Mouse (Mus musculus): Measurements from ENCODE around the gene Ccm2l.

The Ccm2l gene

DNA sequence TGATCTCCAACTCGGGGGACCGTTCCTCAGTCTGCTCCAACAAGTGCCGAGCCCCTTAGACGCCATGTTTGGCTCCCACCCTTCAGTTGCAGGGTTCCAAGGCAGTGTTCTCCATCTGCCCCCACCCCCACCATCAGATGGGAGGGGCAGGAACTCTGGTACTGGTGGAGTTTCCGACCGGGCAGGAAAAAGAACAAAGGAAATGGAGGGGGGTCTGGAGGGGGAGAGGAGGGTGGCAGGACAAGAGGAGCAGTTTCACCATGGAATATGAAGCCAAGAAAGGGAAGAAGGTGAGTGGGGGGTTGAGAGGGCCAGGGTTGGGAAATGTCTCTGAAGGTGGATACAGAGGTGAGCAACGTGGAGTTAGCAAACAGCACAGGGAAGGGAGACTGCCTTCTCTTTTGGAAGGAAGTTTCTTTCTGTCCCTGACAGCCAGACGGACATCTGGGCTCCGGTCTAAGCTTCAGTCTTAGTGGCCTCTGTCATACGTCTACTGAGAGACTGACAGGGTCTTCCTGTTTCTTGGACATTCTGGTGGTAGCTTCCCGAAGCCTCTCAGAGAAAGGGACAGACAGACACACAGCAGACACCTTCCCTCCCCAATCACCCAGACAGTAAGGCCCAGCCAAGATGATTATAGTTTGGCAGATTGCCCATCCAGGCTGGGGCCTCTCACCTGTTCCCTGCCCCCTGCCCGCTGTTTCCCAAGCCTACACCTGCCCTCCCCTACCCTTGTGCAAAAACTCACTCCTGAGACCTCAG is at the start of gene Ccm2l:
Ccm2l (plus strand) TSS at position 209 of the 762 bp plus-strand sequence.
- no peak for DNase-seq (ENCODE audit: low read depth in 2 of 2, low spot score in 2 of 2)

- no peak for DNase-seq (ENCODE audit: low read depth in 2 of 2, low spot score in 2 of 2)
Measured at GRCm38 (mm10) chr2:153016786-153017185, 49.0 kb upstream of the Ccm2l start.

- no peak for DNase-seq (ENCODE audit: low read depth in 2 of 2, low spot score in 2 of 2)
Measured at GRCm38 (mm10) chr2:153019355-153019754, 46.4 kb upstream of the Ccm2l start.

- no peak for DNase-seq (ENCODE audit: low read depth in 2 of 2, low spot score in 2 of 2)
Measured at GRCm38 (mm10) chr2:153021163-153021562, 44.6 kb upstream of the Ccm2l start.

GRCm38 (mm10) chr2:153022855-153023254 is 42.9 kb upstream of the Ccm2l start:
- no peak for DNase-seq (ENCODE audit: low read depth in 2 of 2, low spot score in 2 of 2)

DNA sequence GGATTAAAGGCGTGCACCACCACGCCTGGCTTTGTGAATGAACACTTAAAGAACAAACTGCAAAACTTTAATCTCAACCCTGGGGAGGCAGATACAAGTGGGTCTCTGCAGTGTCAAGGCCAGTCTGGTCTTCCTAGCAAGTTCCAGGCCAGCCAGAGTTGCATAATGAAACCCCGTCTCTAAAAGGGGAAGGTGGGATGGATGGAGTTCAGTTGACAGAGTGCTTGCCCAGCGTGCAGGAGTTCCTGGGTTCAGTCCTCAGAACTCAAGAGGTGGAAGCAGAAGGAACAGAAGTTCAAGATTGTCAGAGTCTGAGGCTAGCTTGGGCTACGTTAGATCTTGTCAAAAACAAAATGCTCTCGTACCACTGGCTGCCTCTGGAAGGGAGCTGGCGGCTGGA is 39.7 kb upstream of the Ccm2l start:
- DNase-seq (ENCODE audit: low read depth in 2 of 2, low spot score in 2 of 2), result no peak

- no peak for DNase-seq (ENCODE audit: low read depth in 2 of 2, low spot score in 2 of 2)
Measured at GRCm38 (mm10) chr2:153027501-153027900, 38.3 kb upstream of the Ccm2l start.

GRCm38 (mm10) chr2:153030422-153030821 is 35.3 kb upstream of the Ccm2l start:
- no peak for DNase-seq (ENCODE audit: low read depth in 2 of 2, low spot score in 2 of 2)

DNA sequence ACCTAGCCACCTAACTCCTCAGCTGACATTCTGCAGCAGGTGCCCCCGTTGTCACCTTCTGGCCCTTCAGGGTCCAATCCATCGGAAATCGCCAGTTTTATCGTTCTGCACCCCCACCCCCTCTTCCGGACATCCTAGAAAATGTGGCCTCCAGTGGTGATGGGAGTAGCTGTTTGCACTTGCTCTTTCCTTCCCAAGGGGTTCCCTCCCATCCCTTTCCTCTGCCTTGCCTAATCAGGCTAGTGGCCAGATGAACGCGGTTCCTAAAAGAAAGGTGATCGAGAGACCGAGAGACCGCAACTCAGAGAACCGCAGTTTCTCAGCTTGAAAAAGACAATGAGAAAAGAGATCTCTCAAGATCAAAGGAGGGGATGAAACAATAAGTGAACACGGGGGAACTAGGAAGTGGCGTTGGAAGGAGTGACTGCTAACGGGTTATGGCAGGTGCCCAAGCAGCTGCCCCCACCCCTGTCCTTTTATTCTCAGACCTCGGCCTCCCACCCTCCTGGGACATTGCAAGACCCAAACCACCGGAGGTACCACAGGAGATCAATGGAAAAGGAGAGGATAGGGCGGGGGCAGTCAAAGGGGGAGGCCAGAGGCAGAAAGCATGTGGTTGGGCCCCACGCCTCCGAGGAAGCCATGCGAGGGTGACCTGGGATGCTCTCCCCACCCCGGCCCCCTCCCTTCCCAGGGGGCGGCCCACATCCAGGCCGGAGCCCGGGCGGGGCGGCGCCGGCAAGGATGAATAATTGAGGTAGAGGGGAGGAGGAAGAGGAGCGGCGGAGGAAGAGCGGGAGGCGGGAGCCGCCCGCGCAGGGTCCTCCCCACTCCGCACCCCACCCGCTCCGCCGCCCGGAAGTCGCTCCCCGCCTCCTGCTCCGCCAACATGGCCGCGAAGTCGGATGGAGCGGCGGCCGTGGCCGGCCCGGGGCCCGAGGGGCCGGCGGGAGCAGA is 34.4 kb upstream of the Ccm2l start, which contains the start of gene Xkr7:
Xkr7 (plus strand) TSS at position 727 of the 957 bp plus-strand sequence.
- DNase-seq (ENCODE audit: low read depth in 2 of 2, low spot score in 2 of 2), result no peak

GRCm38 (mm10) chr2:153032083-153032842 is 33.5 kb upstream of the Ccm2l start:
- DNase-seq (ENCODE audit: low read depth in 2 of 2, low spot score in 2 of 2), result peak; percentile 64 to 68

DNA sequence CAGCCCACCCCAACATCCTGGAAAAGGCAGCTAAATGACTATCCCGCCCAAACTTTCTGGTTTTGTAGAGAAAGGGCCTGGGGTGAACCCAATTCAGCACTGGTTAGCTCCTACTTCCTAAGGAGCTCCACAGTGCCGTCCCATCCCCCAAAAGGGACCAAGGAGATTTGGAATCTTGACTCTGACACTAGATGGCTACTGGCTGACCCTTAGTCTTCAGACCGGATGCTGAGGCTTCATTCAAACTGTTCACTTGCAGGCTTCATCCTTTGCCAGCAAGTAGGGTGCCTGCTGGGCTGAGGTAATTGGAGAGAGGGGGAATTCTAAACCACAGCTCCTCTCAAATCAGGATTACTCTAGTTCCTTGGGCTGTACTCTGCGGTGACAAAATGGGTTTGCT is 32.8 kb upstream of the Ccm2l start:
- DNase-seq (ENCODE audit: low read depth in 2 of 2, low spot score in 2 of 2), result no peak

- DNase-seq (ENCODE audit: low read depth in 2 of 2, low spot score in 2 of 2), result no peak
Measured at GRCm38 (mm10) chr2:153033545-153034230, 32.1 kb upstream of the Ccm2l start.

GRCm38 (mm10) chr2:153036690-153037089 is 29.1 kb upstream of the Ccm2l start:
- DNase-seq (ENCODE audit: low read depth in 2 of 2, low spot score in 2 of 2), result no peak

- DNase-seq (ENCODE audit: low read depth in 2 of 2, low spot score in 2 of 2), result no peak
Measured at GRCm38 (mm10) chr2:153043886-153044285, 21.9 kb upstream of the Ccm2l start.

- DNase-seq (ENCODE audit: low read depth in 2 of 2, low spot score in 2 of 2), result peak in 1 of 2 experiments; percentile 5
Measured at GRCm38 (mm10) chr2:153045884-153046299, 19.9 kb upstream of the Ccm2l start.

GRCm38 (mm10) chr2:153047828-153048465 is 17.8 kb upstream of the Ccm2l start:
- peak in 1 of 2 experiments; percentile 23 for DNase-seq (ENCODE audit: low read depth in 2 of 2, low spot score in 2 of 2)

GRCm38 (mm10) chr2:153049288-153049996 is 16.3 kb upstream of the Ccm2l start:
- no peak for DNase-seq (ENCODE audit: low read depth in 2 of 2, low spot score in 2 of 2)

- no peak for DNase-seq (ENCODE audit: low read depth in 2 of 2, low spot score in 2 of 2)
Measured at GRCm38 (mm10) chr2:153049997-153050358, 15.8 kb upstream of the Ccm2l start.

DNA sequence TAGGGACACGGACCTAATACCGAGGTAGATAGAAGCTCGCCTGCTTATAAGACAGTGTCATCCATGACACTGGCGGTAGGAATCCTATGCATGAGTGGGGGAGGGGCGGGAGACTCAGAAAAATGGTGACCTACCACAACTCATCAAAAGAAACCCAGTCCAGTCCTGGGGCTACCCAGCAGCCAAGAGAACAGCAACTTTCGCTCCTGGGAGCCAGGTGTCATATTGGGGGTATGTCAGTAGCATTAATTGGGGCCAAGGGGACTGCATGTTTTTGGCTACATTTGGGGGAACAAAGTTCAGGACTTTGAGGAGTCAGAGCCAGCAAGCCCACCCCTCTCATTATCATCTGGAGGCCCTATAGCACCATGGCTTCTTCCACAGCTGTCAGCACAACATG is 14.7 kb upstream of the Ccm2l start:
- DNase-seq (ENCODE audit: low read depth in 2 of 2, low spot score in 2 of 2), result no peak

All from CD8-positive naive resting alpha-beta T cell, adult 2 months (primary cell).